In the genomic region with DNA sequence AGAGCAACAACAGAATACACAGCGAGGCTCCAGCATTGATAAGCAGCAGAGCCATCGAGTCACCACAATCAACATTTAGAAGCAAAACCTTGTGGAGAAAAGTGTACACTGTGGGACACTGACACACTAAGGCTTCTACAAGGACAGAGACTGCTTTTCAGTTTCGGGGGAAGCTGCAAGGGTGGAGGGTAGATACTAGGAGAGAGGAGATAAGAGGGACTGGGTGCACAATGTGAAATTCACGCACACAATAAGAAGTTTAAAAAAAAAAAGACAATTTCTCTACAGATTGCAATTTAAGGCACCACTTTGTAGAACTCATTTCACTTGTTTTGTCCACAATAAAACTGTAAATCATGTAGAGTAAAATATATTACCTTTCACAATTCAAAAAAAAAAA, we compare ENCODE assay signal across 38 mouse cellular contexts. TPM values are rescaled to one million over a fixed set of nuclear protein-coding genes. Genes with fewer than 3 reads are reported as not detected.
A peak's percentile ranks its signal among the peaks of the same experiment; 100 is the strongest.
DNase-seq lines count a peak whose midpoint lies in the region; ATAC-seq lines count a peak whose summit lies in the region.
"Had no signal": no experiment of that assay in that cellular context is flagged by ENCODE, and none has a peak within 500 bp of the region (broad histone marks: within the 10 kb centered on the region; RNA-seq: fewer than 3 reads in every experiment).

No protein-coding gene starts in this region.

- no peak overlapping the region for H3K4me2 ChIP-seq in midbrain, embryonic 11.5 days
- H3K4me2 ChIP-seq in midbrain, embryonic 14.5 days (ENCODE audit: low read length): no peak overlapping the region
- peak overlapping the region; percentile 42 for H3K4me2 ChIP-seq in liver, embryonic 15.5 days
- H3K4me2 ChIP-seq in intestine, embryonic 16.5 days (ENCODE audit: low read depth, low read length): no peak overlapping the region
- H3K4me2 ChIP-seq: hindbrain, embryonic 15.5 days; kidney, embryonic 15.5 days; limb, embryonic 12.5 days; midbrain, embryonic 13.5 days; neural tube, embryonic 15.5 days; stomach, embryonic 15.5 days had no signal

- no peaks in the 10 kb centered on the region for H3K27me3 ChIP-seq in midbrain, embryonic 11.5 days (ENCODE audit: control insufficient read depth, insufficient read depth, low read length)
- H3K27me3 ChIP-seq in midbrain, embryonic 14.5 days (ENCODE audit: control insufficient read depth, insufficient read depth, low read length): no peaks in the 10 kb centered on the region
- no peaks in the 10 kb centered on the region for H3K27me3 ChIP-seq in liver, embryonic 15.5 days
- no peaks in the 10 kb centered on the region for H3K27me3 ChIP-seq in intestine, embryonic 16.5 days (replicated peaks; ENCODE audit: control insufficient read depth, insufficient read depth, low read length)
- H3K27me3 ChIP-seq: hindbrain, embryonic 15.5 days; kidney, embryonic 15.5 days; limb, embryonic 12.5 days; midbrain, embryonic 13.5 days; neural tube, embryonic 15.5 days; stomach, embryonic 15.5 days had no signal

- H3K27ac ChIP-seq in midbrain, embryonic 11.5 days (ENCODE audit: low read depth, low read length): no peak overlapping the region
- no peak overlapping the region for H3K27ac ChIP-seq in midbrain, embryonic 14.5 days (replicated peaks; ENCODE audit: low read depth, low read length)
- 0 out of 2 replicates have a peak overlapping the region, but pooled peaks have one; percentile 19 for H3K27ac ChIP-seq in liver, embryonic 15.5 days (replicated peaks)
- H3K27ac ChIP-seq in intestine, embryonic 16.5 days (ENCODE audit: low read length): no peak overlapping the region
- H3K27ac ChIP-seq: gastrocnemius, adult 2 months; hindbrain, embryonic 10.5 days; hindbrain, embryonic 15.5 days; kidney, embryonic 15.5 days; layer of hippocampus, adult 2 months; left cerebral cortex, adult 2 months; limb, embryonic 12.5 days; macrophage; midbrain, embryonic 13.5 days; neural tube, embryonic 15.5 days; stomach, embryonic 15.5 days had no signal

- no peaks in the 10 kb centered on the region for H3K4me1 ChIP-seq in midbrain, embryonic 11.5 days (ENCODE audit: control insufficient read depth, insufficient read depth, low read length)
- peaks cover 3% of the 10 kb centered on the region; the same call in 1 of the 2 replicates for H3K4me1 ChIP-seq in midbrain, embryonic 14.5 days (ENCODE audit: control insufficient read depth, insufficient read depth, low read length)
- peaks cover 39% of the 10 kb centered on the region for H3K4me1 ChIP-seq in liver, embryonic 15.5 days (replicated peaks)
- H3K4me1 ChIP-seq in intestine, embryonic 16.5 days (ENCODE audit: control insufficient read depth, insufficient read depth, low read length): 0 out of 2 replicates have a peak, but pooled peaks cover 7% of the 10 kb centered on the region

- H3K36me3 ChIP-seq in midbrain, embryonic 11.5 days (ENCODE audit: control insufficient read depth, insufficient read depth, low read length): peaks cover 2% of the 10 kb centered on the region; the same call in 1 of the 2 replicates
- H3K36me3 ChIP-seq in midbrain, embryonic 14.5 days (ENCODE audit: control insufficient read depth, insufficient read depth, low read length): peaks cover 24% of the 10 kb centered on the region
- peaks cover 9% of the 10 kb centered on the region for H3K36me3 ChIP-seq in liver, embryonic 15.5 days (replicated peaks)
- H3K36me3 ChIP-seq in intestine, embryonic 16.5 days (ENCODE audit: control insufficient read depth, insufficient read depth, low read length): 0 out of 2 replicates have a peak, but pooled peaks cover 2% of the 10 kb centered on the region
- H3K36me3 ChIP-seq: stomach, embryonic 15.5 days had no signal

- DNase-seq in midbrain, embryonic 11.5 days (ENCODE audit: low spot score, missing footprints): peak; percentile 72
- DNase-seq in midbrain, embryonic 14.5 days: no peak
- no peak for DNase-seq in gastrocnemius, postnatal 14 days
- DNase-seq: adrenal gland, adult 8-10 months; cerebellum, adult 11-12 months; cerebellum, adult 9-11 months; gastrocnemius, adult 2 months; heart, postnatal 14 days; kidney, adult 18-20 months; kidney, postnatal 25 days; lung, adult 18-20 months; lung, postnatal 10 days; right cerebral cortex, postnatal 25 days; thymus, postnatal 14 days had no signal

- H3K9me3 ChIP-seq in midbrain, embryonic 11.5 days (ENCODE audit: control insufficient read depth, low read length): no peaks in the 10 kb centered on the region
- H3K9me3 ChIP-seq in midbrain, embryonic 14.5 days (ENCODE audit: control insufficient read depth, low read length): no peaks in the 10 kb centered on the region
- no peaks in the 10 kb centered on the region for H3K9me3 ChIP-seq in liver, embryonic 15.5 days (replicated peaks)
- H3K9me3 ChIP-seq in intestine, embryonic 16.5 days (ENCODE audit: control insufficient read depth, low read length): no peaks in the 10 kb centered on the region
- H3K9me3 ChIP-seq: hindbrain, embryonic 10.5 days; hindbrain, embryonic 15.5 days; kidney, embryonic 15.5 days; limb, embryonic 12.5 days; midbrain, embryonic 13.5 days; neural tube, embryonic 15.5 days; stomach, embryonic 15.5 days had no signal

- WGBS in midbrain, embryonic 11.5 days: 89% methylated on average over 4 of the region's 4 CpGs
- WGBS in midbrain, embryonic 14.5 days: 91% methylated on average over 4 of the region's 4 CpGs
- WGBS in liver, embryonic 15.5 days (ENCODE audit: insufficient replicate concordance): 20% methylated on average over 4 of the region's 4 CpGs
- WGBS in intestine, embryonic 16.5 days: 85% methylated on average over 4 of the region's 4 CpGs

- no peak overlapping the region for H3K4me3 ChIP-seq in midbrain, embryonic 11.5 days (ENCODE audit: low read depth, low read length)
- no peak overlapping the region for H3K4me3 ChIP-seq in midbrain, embryonic 14.5 days (replicated peaks; ENCODE audit: low read depth, low read length)
- H3K4me3 ChIP-seq in liver, embryonic 15.5 days (replicated peaks): no peak overlapping the region
- H3K4me3 ChIP-seq in intestine, embryonic 16.5 days (ENCODE audit: low read length): no peak overlapping the region
- H3K4me3 ChIP-seq: gastrocnemius, adult 2 months; hindbrain, embryonic 10.5 days; hindbrain, embryonic 15.5 days; kidney, embryonic 15.5 days; layer of hippocampus, adult 2 months; left cerebral cortex, adult 2 months; limb, embryonic 12.5 days; midbrain, embryonic 13.5 days; neural tube, embryonic 15.5 days; stomach, embryonic 15.5 days had no signal

- no peak for ATAC-seq in midbrain, embryonic 11.5 days (ENCODE audit: low FRiP score)
- ATAC-seq in midbrain, embryonic 14.5 days (ENCODE audit: low FRiP score, low TSS enrichment): no peak
- 0 out of 2 replicates have a peak, but pooled peaks have one; percentile 51 for ATAC-seq in erythroid progenitor cell, adult 5-6 weeks (replicated peaks; ENCODE audit: low FRiP score, poor library complexity, severe bottlenecking)
- peak; percentile 51; the same call in 1 of the 2 replicates for ATAC-seq in liver, embryonic 15.5 days (ENCODE audit: insufficient read depth)
- ATAC-seq in intestine, embryonic 16.5 days: no peak
- ATAC-seq in monocyte, adult 5-6 weeks (replicated peaks; ENCODE audit: insufficient number of reproducible peaks, low FRiP score, low TSS enrichment, poor library complexity, severe bottlenecking): no peak
- ATAC-seq: CD4-positive, CD25-positive, alpha-beta regulatory T cell, adult 4 months; forebrain, embryonic 14.5 days; inflammation-experienced regulatory T-cells, adult 6 months had no signal

- intact Hi-C loops in gastrocnemius, postnatal 14 days (cut with DNase I; ENCODE audit: low total_unique reads): no loop called here

- no peak overlapping the region for H3K9ac ChIP-seq in midbrain, embryonic 11.5 days (ENCODE audit: low read length)
- H3K9ac ChIP-seq in midbrain, embryonic 14.5 days (replicated peaks; ENCODE audit: low read length): no peak overlapping the region
- no peak overlapping the region for H3K9ac ChIP-seq in liver, embryonic 15.5 days
- no peak overlapping the region for H3K9ac ChIP-seq in intestine, embryonic 16.5 days (ENCODE audit: low read depth, low read length)
- H3K9ac ChIP-seq: hindbrain, embryonic 15.5 days; kidney, embryonic 15.5 days; limb, embryonic 12.5 days; midbrain, embryonic 13.5 days; neural tube, embryonic 15.5 days; stomach, embryonic 15.5 days had no signal

RNA-seq across cellular contexts. Expression of a gene that starts 14.5 kb away (rescaled TPM):
- 89.6 and 92.3 TPM in 2 replicates for polyA plus RNA-seq in midbrain, embryonic 11.5 days (2014; fragmentation: Nextera tagmentation; extraction: Ambion mirVana)
- 105 and 116 TPM in 2 replicates for polyA plus RNA-seq in midbrain, embryonic 14.5 days (2014; fragmentation: Nextera tagmentation; extraction: Ambion mirVana)
- 32.8 and 38.1 TPM in 2 replicates for total RNA-seq in erythroid progenitor cell, adult 5-6 weeks (2015; ENCODE audit: low replicate concordance)
- total RNA-seq in erythroid progenitor cell, adult 5-6 weeks (2017; ENCODE audit: low replicate concordance): 21.0 and 34.4 TPM in 2 replicates
- polyA plus RNA-seq in liver, embryonic 15.5 days (2015; fragmentation: Nextera tagmentation; extraction: Ambion mirVana): 9.5 and 9.7 TPM in 2 replicates
- total RNA-seq in gastrocnemius, postnatal 14 days (2021): 10 to 100 TPM; 20.4 to 21.0 TPM
- 14.0 and 14.3 TPM in 2 replicates for polyA plus RNA-seq in intestine, embryonic 16.5 days (2015; fragmentation: Nextera tagmentation; extraction: Ambion mirVana)
- total RNA-seq in monocyte, adult 5-6 weeks (2017): 52.2 to 70.8 TPM (median 69.8 TPM) in 3 replicates

RNA-seq across cellular contexts. Expression of a gene that starts 22.2 kb away (rescaled TPM):
- polyA plus RNA-seq in midbrain, embryonic 11.5 days (2014; fragmentation: Nextera tagmentation; extraction: Ambion mirVana): not detected in 2 replicates
- not detected in 2 replicates for polyA plus RNA-seq in midbrain, embryonic 14.5 days (2014; fragmentation: Nextera tagmentation; extraction: Ambion mirVana)
- not detected in 2 replicates for total RNA-seq in erythroid progenitor cell, adult 5-6 weeks (2015; ENCODE audit: low replicate concordance)
- not detected in 2 replicates for total RNA-seq in erythroid progenitor cell, adult 5-6 weeks (2017; ENCODE audit: low replicate concordance)
- polyA plus RNA-seq in liver, embryonic 15.5 days (2015; fragmentation: Nextera tagmentation; extraction: Ambion mirVana): not detected in 2 replicates
- total RNA-seq in gastrocnemius, postnatal 14 days (2021): not detected
- polyA plus RNA-seq in intestine, embryonic 16.5 days (2015; fragmentation: Nextera tagmentation; extraction: Ambion mirVana): not detected in 2 replicates
- not detected in 3 replicates for total RNA-seq in monocyte, adult 5-6 weeks (2017)
- total RNA-seq: adrenal gland, adult 8-10 months; gastrocnemius, adult 2 months; gastrocnemius, postnatal 4 days; heart, postnatal 14 days; layer of hippocampus, adult 2 months; layer of hippocampus, postnatal 14 days; left cerebral cortex, adult 2 months; left cerebral cortex, postnatal 25 days had no signal
- polyA plus RNA-seq: CD4-positive, CD25-positive, alpha-beta regulatory T cell, adult 4 months; cortical plate, adult 2 months; embryonic facial prominence, embryonic 14.5 days; forebrain, embryonic 14.5 days; heart, embryonic 14.5 days; hindbrain, embryonic 10.5 days; hindbrain, embryonic 15.5 days; inflammation-experienced regulatory T-cells, adult 6 months; kidney, embryonic 15.5 days; limb, embryonic 12.5 days; macrophage; midbrain, embryonic 13.5 days; neural tube, embryonic 15.5 days; stomach, embryonic 15.5 days; urinary bladder, adult 2 months had no signal

RNA-seq across cellular contexts. Expression of a gene that starts 34.4 kb away (rescaled TPM):
- polyA plus RNA-seq in midbrain, embryonic 11.5 days (2014; fragmentation: Nextera tagmentation; extraction: Ambion mirVana): 0.06 TPM in 1 of 2 replicates, not detected in the other
- polyA plus RNA-seq in midbrain, embryonic 14.5 days (2014; fragmentation: Nextera tagmentation; extraction: Ambion mirVana): not detected in 2 replicates
- not detected in 2 replicates for total RNA-seq in erythroid progenitor cell, adult 5-6 weeks (2015; ENCODE audit: low replicate concordance)
- total RNA-seq in erythroid progenitor cell, adult 5-6 weeks (2017; ENCODE audit: low replicate concordance): not detected in 2 replicates
- not detected in 2 replicates for polyA plus RNA-seq in liver, embryonic 15.5 days (2015; fragmentation: Nextera tagmentation; extraction: Ambion mirVana)
- not detected for total RNA-seq in gastrocnemius, postnatal 14 days (2021)
- polyA plus RNA-seq in intestine, embryonic 16.5 days (2015; fragmentation: Nextera tagmentation; extraction: Ambion mirVana): not detected in 2 replicates
- not detected in 3 replicates for total RNA-seq in monocyte, adult 5-6 weeks (2017)
- total RNA-seq: adrenal gland, adult 8-10 months; gastrocnemius, adult 2 months; gastrocnemius, postnatal 4 days; heart, postnatal 14 days; left cerebral cortex, postnatal 25 days had no signal
- polyA plus RNA-seq: embryonic facial prominence, embryonic 14.5 days; forebrain, embryonic 14.5 days; heart, embryonic 14.5 days; hindbrain, embryonic 10.5 days; kidney, embryonic 15.5 days; limb, embryonic 12.5 days; macrophage; midbrain, embryonic 13.5 days; stomach, embryonic 15.5 days; urinary bladder, adult 2 months had no signal

Comparison
In these comparisons a context has a peak if more than half of its experiments do, and no peak if none do; other contexts are left out.
1. ATAC-seq: peak in erythroid progenitor cell, adult 5-6 weeks (single experiment) and liver, embryonic 15.5 days (single experiment); none in midbrain, embryonic 11.5 days (single experiment), midbrain, embryonic 14.5 days (single experiment), intestine, embryonic 16.5 days (single experiment) and monocyte, adult 5-6 weeks (single experiment).